Mouse (Mus musculus): Measurements from ENCODE around the gene Dpep3.

DNA sequence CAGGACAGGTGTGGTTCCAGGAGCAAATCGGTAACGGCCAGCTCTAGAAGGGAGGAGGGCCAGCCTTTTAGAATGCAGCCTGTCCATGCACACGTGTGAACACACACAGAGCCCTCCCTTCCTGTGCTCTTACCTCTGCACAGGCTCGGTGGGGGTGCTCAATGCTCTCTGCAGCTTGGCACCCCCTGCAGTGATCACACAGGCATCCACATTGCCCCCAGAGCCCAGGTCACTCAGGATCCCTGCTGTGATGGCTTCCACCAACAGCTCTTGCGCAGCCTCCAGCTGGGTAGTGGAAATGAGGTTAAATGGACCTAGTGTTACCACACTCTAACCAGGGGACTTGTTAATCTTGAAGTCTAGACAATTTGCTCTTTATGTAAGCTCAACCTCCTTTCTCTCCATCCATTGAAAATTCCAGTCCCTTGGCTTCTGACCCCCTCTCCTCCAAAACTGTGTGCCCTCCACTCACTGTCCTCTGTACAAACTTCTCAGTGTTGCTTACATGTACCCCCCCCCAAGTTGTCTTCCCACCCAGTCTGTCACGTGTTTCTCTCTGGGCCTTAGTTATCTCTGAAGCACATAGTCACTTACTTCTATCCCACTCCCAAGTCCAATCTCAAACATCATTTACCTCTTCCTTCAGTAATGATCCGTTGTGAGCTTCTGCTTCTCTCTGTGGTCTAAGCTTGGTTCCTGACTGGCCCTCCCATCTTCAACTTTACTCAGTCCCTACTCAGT is 43.2 kb downstream of the Dpep3 start:
- TF ChIP-seq CTCF (IDR thresholded peaks at IDR 0.05; ENCODE audit: borderline replicate concordance, insufficient read depth, low read length) (no peak), POLR2A (IDR thresholded peaks at IDR 0.05; ENCODE audit: low read depth, low read length) (no peak)
